Mouse (Mus musculus): Measurements from ENCODE around the gene Stt3a. TPM values are rescaled to one million over a fixed set of nuclear protein-coding genes. Genes with fewer than 3 reads are reported as not detected.

The Stt3a gene
- polyA plus RNA-seq, 1 experiment from 2014 or later = 370 TPM

DNA sequence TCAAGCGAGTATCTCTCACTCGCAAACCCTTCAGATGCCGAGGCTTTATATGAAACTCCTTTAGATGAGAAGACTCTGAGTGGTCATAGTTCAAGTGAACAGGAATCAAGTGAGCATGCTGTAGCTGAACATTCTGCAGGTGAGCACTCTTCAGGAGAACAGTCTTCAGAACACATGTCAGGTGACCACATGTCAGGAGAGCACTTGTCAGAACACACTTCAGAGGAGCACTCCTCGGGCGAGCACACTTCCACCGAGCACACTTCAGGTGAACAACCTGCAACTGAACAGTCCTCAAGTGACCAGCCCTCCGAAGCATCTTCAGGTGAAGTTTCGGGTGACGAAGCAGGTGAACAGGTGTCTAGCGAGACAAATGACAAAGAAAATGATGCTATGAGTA, 73.2 kb downstream of the Stt3a start:
- 93% methylated on average over 10 of the region's 10 CpGs for WGBS
- ATAC-seq = no peak
- Histone ChIP-seq H3K4me2 (replicated peaks) (no peak overlapping the region), H3K4me1 (replicated peaks) (no peaks in the 10 kb centered on the region), H3K9me3 (no peaks in the 10 kb centered on the region), H3K36me3 (no peaks in the 10 kb centered on the region), H3K27ac (no peak overlapping the region), H3K4me3 (replicated peaks) (no peak overlapping the region), H3K9ac (no peak overlapping the region), H3K27me3 (replicated peaks) (no peaks in the 10 kb centered on the region)

GRCm38 (mm10) chr9:36692920-36693319, 74.6 kb downstream of the Stt3a start, which contains the start of gene Acrv1:
Gene Acrv1 (plus strand): TSS chr9:36693220.
- ATAC-seq = no peak
- no peak within 1 kb of the TSS for H3K9ac ChIP-seq
- WGBS = 53% methylated on average over 1 of the region's 1 CpGs

DNA sequence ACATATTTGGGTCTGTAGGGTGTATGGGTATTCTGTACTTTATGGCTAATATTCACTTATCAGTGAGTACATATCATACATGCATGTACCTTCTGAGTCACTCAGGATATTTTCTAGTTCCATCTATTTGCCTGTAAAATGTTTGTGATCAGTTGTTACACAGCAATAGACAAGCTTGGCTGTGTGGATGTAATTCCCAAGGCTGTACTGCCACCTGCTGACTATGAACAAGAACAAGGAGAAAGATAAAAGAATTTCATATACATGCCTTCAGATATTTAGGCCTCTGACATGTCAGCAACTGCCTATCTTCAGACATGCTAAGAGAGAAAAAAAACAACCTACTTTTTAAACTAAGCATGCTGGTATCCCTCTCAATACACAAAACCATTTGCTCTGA, 80.2 kb downstream of the Stt3a start:
- Histone ChIP-seq H3K4me1 (replicated peaks) (no peaks in the 10 kb centered on the region), H3K9ac (no peak overlapping the region), H3K9me3 (no peaks in the 10 kb centered on the region), H3K36me3 (no peaks in the 10 kb centered on the region), H3K4me2 (replicated peaks) (no peak overlapping the region), H3K4me3 (replicated peaks) (no peak overlapping the region), H3K27me3 (replicated peaks) (no peaks in the 10 kb centered on the region), H3K27ac (no peak overlapping the region)
- no peak for ATAC-seq

More at GRCm38 (mm10) chr9:36692920-36693319, 74.6 kb downstream of the Stt3a start, which contains the start of gene Acrv1:
- H3K4me1 ChIP-seq (replicated peaks) = no peaks in the 10 kb centered on the region
- no peak within 1 kb of the TSS for H3K4me3 ChIP-seq (replicated peaks)
- H3K27ac ChIP-seq = no peak within 1 kb of the TSS
- H3K9me3 ChIP-seq = no peaks in the 10 kb centered on the region
- no peaks in the 10 kb centered on the region for H3K36me3 ChIP-seq
- no peaks in the 10 kb centered on the region for H3K27me3 ChIP-seq (replicated peaks)
- no peak within 1 kb of the TSS for H3K4me2 ChIP-seq (replicated peaks)

- Histone ChIP-seq H3K4me2 (replicated peaks) (no peak overlapping the region), H3K4me3 (replicated peaks) (no peak overlapping the region), H3K27me3 (replicated peaks) (no peaks in the 10 kb centered on the region), H3K9ac (no peak overlapping the region), H3K36me3 (no peaks in the 10 kb centered on the region), H3K9me3 (no peaks in the 10 kb centered on the region), H3K27ac (no peak overlapping the region), H3K4me1 (replicated peaks) (no peaks in the 10 kb centered on the region)
- no peak for ATAC-seq
- WGBS = 61% methylated on average over 2 of the region's 2 CpGs
These were observed 86.1 kb downstream of the Stt3a start for GRCm38 (mm10) chr9:36681424-36681823.

Other genes starting within 250 kb of the Stt3a start
- gene Gm5615, start 225.7 kb downstream of the Stt3a start, polyA plus RNA-seq (2015; fragmentation: Nextera tagmentation; extraction: Ambion mirVana) = not detected in 2 replicates
- not detected in 2 replicates for gene Gm17689, start 185.0 kb downstream of the Stt3a start, polyA plus RNA-seq (2015; fragmentation: Nextera tagmentation; extraction: Ambion mirVana)
- not detected in 2 replicates for gene A630095E13Rik, start 124.3 kb downstream of the Stt3a start, polyA plus RNA-seq (2015; fragmentation: Nextera tagmentation; extraction: Ambion mirVana)
- gene Acrv1, start 74.5 kb downstream of the Stt3a start, polyA plus RNA-seq (2015; fragmentation: Nextera tagmentation; extraction: Ambion mirVana) = not detected in 2 replicates
- gene Chek1, start 40.6 kb downstream of the Stt3a start, polyA plus RNA-seq (2015; fragmentation: Nextera tagmentation; extraction: Ambion mirVana) = 24.6 and 30.1 TPM in 2 replicates
- gene Ei24, start 29.7 kb upstream of the Stt3a start, polyA plus RNA-seq (2015; fragmentation: Nextera tagmentation; extraction: Ambion mirVana) = 93.5 and 95.5 TPM in 2 replicates
- gene Fez1, start 54.2 kb upstream of the Stt3a start, polyA plus RNA-seq (2015; fragmentation: Nextera tagmentation; extraction: Ambion mirVana) = 16.5 and 16.9 TPM in 2 replicates

Data from intestine, embryonic 15.5 days (tissue).